Mouse (Mus musculus) thymus, postnatal 0 days (tissue): ENCODE data around the gene Riox1. TPM values are rescaled to one million over a fixed set of nuclear protein-coding genes. Genes with fewer than 3 reads are reported as not detected.

ENCODE experiments used
- polyA plus RNA-seq: library from polyadenylated mRNA; unstranded; fragments of >200 nt; fragmentation: Nextera tagmentation; extraction: Ambion mirVana; gene quantifications from 2 replicates; pipeline ENCODE4 v1.2.1, GENCODE M21; 2015

Gene Riox1
- polyA plus RNA-seq, 1 experiment from 2014 or later = 21.3 TPM

Other genes with a start within 250 kb of the Riox1 start
- gene Papln, start 187.0 kb upstream of the Riox1 start, polyA plus RNA-seq = 0.22 and 0.24 TPM in 2 replicates
- gene Numb, start 28.7 kb upstream of the Riox1 start, polyA plus RNA-seq = 13.6 and 14.9 TPM in 2 replicates
- 0.04 TPM in 1 of 2 replicates, not detected in the other for gene Heatr4, start 34.2 kb downstream of the Riox1 start, polyA plus RNA-seq
- gene Acot2, start 37.3 kb downstream of the Riox1 start, polyA plus RNA-seq = 14.0 and 21.8 TPM in 2 replicates
- gene Acot1, start 58.9 kb downstream of the Riox1 start, polyA plus RNA-seq = 15.5 and 19.3 TPM in 2 replicates
- 0.14 and 0.36 TPM in 2 replicates for gene Acot4, start 87.8 kb downstream of the Riox1 start, polyA plus RNA-seq
- not detected in 2 replicates for gene Gm49366, start 88.3 kb downstream of the Riox1 start, polyA plus RNA-seq
- not detected in 2 replicates for gene Acot3, start 101.5 kb downstream of the Riox1 start, polyA plus RNA-seq
- 1.8 and 1.9 TPM in 2 replicates for gene Acot5, start 118.7 kb downstream of the Riox1 start, polyA plus RNA-seq
- 0.62 and 0.95 TPM in 2 replicates for gene Acot6, start 150.0 kb downstream of the Riox1 start, polyA plus RNA-seq
- gene Dnal1, start 163.8 kb downstream of the Riox1 start, polyA plus RNA-seq = 1.6 and 2.1 TPM in 2 replicates
- 0.18 and 0.22 TPM in 2 replicates for gene Pnma1, start 197.9 kb downstream of the Riox1 start, polyA plus RNA-seq